Mouse (Mus musculus): Measurements from ENCODE around the gene Gjb5. TPM values are rescaled to one million over a fixed set of nuclear protein-coding genes. Genes with fewer than 3 reads are reported as not detected.
A peak's percentile ranks its signal among the peaks of the same experiment; 100 is the strongest.

Gjb5 gene
- polyA plus RNA-seq, 1 experiment = 0.11 TPM

GRCm38 (mm10) chr4:127329751-127330150 is 28.2 kb downstream of the Gjb5 start:
- no peak overlapping the region; the same call in 1 of the 2 replicates for H3K4me3 ChIP-seq (ENCODE audit: control insufficient read depth, low read depth, low read length)
- no peaks in the 10 kb centered on the region for H3K36me3 ChIP-seq (ENCODE audit: control insufficient read depth, insufficient read depth, low read length)
- TF ChIP-seq CTCF (IDR thresholded peaks at IDR 0.05; ENCODE audit: control insufficient read depth, insufficient read depth, insufficient replicate concordance, low read depth, low read length) (no peak), POLR2A (IDR thresholded peaks at IDR 0.05; ENCODE audit: control insufficient read depth, low read depth, low read length) (no peak)
- peaks cover 14% of the 10 kb centered on the region for H3K4me1 ChIP-seq (ENCODE audit: control insufficient read depth, insufficient read depth, low read length)
- H3K27me3 ChIP-seq (ENCODE audit: control insufficient read depth, insufficient read depth, low read length) = no peaks in the 10 kb centered on the region
- H3K27ac ChIP-seq (ENCODE audit: control insufficient read depth, insufficient read depth, low read depth, low read length) = no peak overlapping the region

GRCm38 (mm10) chr4:127329046-127329445 is 28.9 kb downstream of the Gjb5 start:
- H3K36me3 ChIP-seq (ENCODE audit: control insufficient read depth, insufficient read depth, low read length) = no peaks in the 10 kb centered on the region
- no peak overlapping the region for H3K4me3 ChIP-seq (ENCODE audit: control insufficient read depth, low read depth, low read length)
- peaks cover 14% of the 10 kb centered on the region for H3K4me1 ChIP-seq (ENCODE audit: control insufficient read depth, insufficient read depth, low read length)
- no peaks in the 10 kb centered on the region for H3K27me3 ChIP-seq (ENCODE audit: control insufficient read depth, insufficient read depth, low read length)
- no peak overlapping the region for H3K27ac ChIP-seq (ENCODE audit: control insufficient read depth, insufficient read depth, low read depth, low read length)
- TF ChIP-seq POLR2A (IDR thresholded peaks at IDR 0.05; ENCODE audit: control insufficient read depth, low read depth, low read length) = no peak
- TF ChIP-seq CTCF (IDR thresholded peaks at IDR 0.05; ENCODE audit: control insufficient read depth, insufficient read depth, insufficient replicate concordance, low read depth, low read length) = no peak

GRCm38 (mm10) chr4:127328378-127328777 is 29.6 kb downstream of the Gjb5 start:
- H3K4me1 ChIP-seq (ENCODE audit: control insufficient read depth, insufficient read depth, low read length) = peaks cover 14% of the 10 kb centered on the region
- no peaks in the 10 kb centered on the region for H3K36me3 ChIP-seq (ENCODE audit: control insufficient read depth, insufficient read depth, low read length)
- no peaks in the 10 kb centered on the region for H3K27me3 ChIP-seq (ENCODE audit: control insufficient read depth, insufficient read depth, low read length)
- TF ChIP-seq POLR2A (IDR thresholded peaks at IDR 0.05; ENCODE audit: control insufficient read depth, low read depth, low read length) (no peak), CTCF (IDR thresholded peaks at IDR 0.05; ENCODE audit: control insufficient read depth, insufficient read depth, insufficient replicate concordance, low read depth, low read length) (no peak)
- no peak overlapping the region for H3K4me3 ChIP-seq (ENCODE audit: control insufficient read depth, low read depth, low read length)
- no peak overlapping the region for H3K27ac ChIP-seq (ENCODE audit: control insufficient read depth, insufficient read depth, low read depth, low read length)

GRCm38 (mm10) chr4:127327749-127328148 is 30.2 kb downstream of the Gjb5 start:
- H3K27me3 ChIP-seq (ENCODE audit: control insufficient read depth, insufficient read depth, low read length) = no peaks in the 10 kb centered on the region
- no peak overlapping the region for H3K27ac ChIP-seq (ENCODE audit: control insufficient read depth, insufficient read depth, low read depth, low read length)
- H3K4me1 ChIP-seq (ENCODE audit: control insufficient read depth, insufficient read depth, low read length) = peaks cover 14% of the 10 kb centered on the region
- no peak overlapping the region for H3K4me3 ChIP-seq (ENCODE audit: control insufficient read depth, low read depth, low read length)
- H3K36me3 ChIP-seq (ENCODE audit: control insufficient read depth, insufficient read depth, low read length) = no peaks in the 10 kb centered on the region
- TF ChIP-seq CTCF (IDR thresholded peaks at IDR 0.05; ENCODE audit: control insufficient read depth, insufficient read depth, insufficient replicate concordance, low read depth, low read length) (no peak), POLR2A (IDR thresholded peaks at IDR 0.05; ENCODE audit: control insufficient read depth, low read depth, low read length) (no peak)

GRCm38 (mm10) chr4:127327258-127327657 is 30.7 kb downstream of the Gjb5 start:
- TF ChIP-seq POLR2A (IDR thresholded peaks at IDR 0.05; ENCODE audit: control insufficient read depth, low read depth, low read length) = no peak
- no peak for TF ChIP-seq CTCF (IDR thresholded peaks at IDR 0.05; ENCODE audit: control insufficient read depth, insufficient read depth, insufficient replicate concordance, low read depth, low read length)
- Histone ChIP-seq H3K36me3 (ENCODE audit: control insufficient read depth, insufficient read depth, low read length) (no peaks in the 10 kb centered on the region), H3K4me3 (ENCODE audit: control insufficient read depth, low read depth, low read length) (no peak overlapping the region), H3K27ac (ENCODE audit: control insufficient read depth, insufficient read depth, low read depth, low read length) (no peak overlapping the region), H3K4me1 (ENCODE audit: control insufficient read depth, insufficient read depth, low read length) (peaks cover 14% of the 10 kb centered on the region), H3K27me3 (ENCODE audit: control insufficient read depth, insufficient read depth, low read length) (no peaks in the 10 kb centered on the region)

GRCm38 (mm10) chr4:127325276-127325675 is 32.7 kb downstream of the Gjb5 start:
- no peaks in the 10 kb centered on the region for H3K27me3 ChIP-seq (ENCODE audit: control insufficient read depth, insufficient read depth, low read length)
- H3K36me3 ChIP-seq (ENCODE audit: control insufficient read depth, insufficient read depth, low read length) = no peaks in the 10 kb centered on the region
- H3K4me3 ChIP-seq (ENCODE audit: control insufficient read depth, low read depth, low read length) = no peak overlapping the region
- peaks cover 7% of the 10 kb centered on the region for H3K4me1 ChIP-seq (ENCODE audit: control insufficient read depth, insufficient read depth, low read length)
- no peak overlapping the region for H3K27ac ChIP-seq (ENCODE audit: control insufficient read depth, insufficient read depth, low read depth, low read length)
- TF ChIP-seq CTCF (IDR thresholded peaks at IDR 0.05; ENCODE audit: control insufficient read depth, insufficient read depth, insufficient replicate concordance, low read depth, low read length) (no peak), POLR2A (IDR thresholded peaks at IDR 0.05; ENCODE audit: control insufficient read depth, low read depth, low read length) (no peak)

- Histone ChIP-seq H3K36me3 (ENCODE audit: control insufficient read depth, insufficient read depth, low read length) (no peaks in the 10 kb centered on the region), H3K4me3 (ENCODE audit: control insufficient read depth, low read depth, low read length) (no peak overlapping the region)
Observed at GRCm38 (mm10) chr4:127324759-127325158, 33.2 kb downstream of the Gjb5 start.

GRCm38 (mm10) chr4:127324296-127324695 is 33.7 kb downstream of the Gjb5 start:
- TF ChIP-seq CTCF (IDR thresholded peaks at IDR 0.05; ENCODE audit: control insufficient read depth, insufficient read depth, insufficient replicate concordance, low read depth, low read length) = no peak
- TF ChIP-seq POLR2A (IDR thresholded peaks at IDR 0.05; ENCODE audit: control insufficient read depth, low read depth, low read length) = no peak
- Histone ChIP-seq H3K27ac (ENCODE audit: control insufficient read depth, insufficient read depth, low read depth, low read length) (no peak overlapping the region), H3K27me3 (ENCODE audit: control insufficient read depth, insufficient read depth, low read length) (no peaks in the 10 kb centered on the region), H3K36me3 (ENCODE audit: control insufficient read depth, insufficient read depth, low read length) (no peaks in the 10 kb centered on the region), H3K4me1 (ENCODE audit: control insufficient read depth, insufficient read depth, low read length) (no peaks in the 10 kb centered on the region), H3K4me3 (ENCODE audit: control insufficient read depth, low read depth, low read length) (no peak overlapping the region)

More at GRCm38 (mm10) chr4:127324759-127325158, 33.2 kb downstream of the Gjb5 start:
- no peak for TF ChIP-seq POLR2A (IDR thresholded peaks at IDR 0.05; ENCODE audit: control insufficient read depth, low read depth, low read length)
- TF ChIP-seq CTCF (IDR thresholded peaks at IDR 0.05; ENCODE audit: control insufficient read depth, insufficient read depth, insufficient replicate concordance, low read depth, low read length) = peak; percentile 95; the same call in 1 of the 2 replicates
- H3K27me3 ChIP-seq (ENCODE audit: control insufficient read depth, insufficient read depth, low read length) = no peaks in the 10 kb centered on the region
- no peak overlapping the region for H3K27ac ChIP-seq (ENCODE audit: control insufficient read depth, insufficient read depth, low read depth, low read length)
- peaks cover 2% of the 10 kb centered on the region for H3K4me1 ChIP-seq (ENCODE audit: control insufficient read depth, insufficient read depth, low read length)

Data from testis, adult 2 months (tissue).